Mouse (Mus musculus): ENCODE data around the gene Rem2. TPM values are rescaled to one million over a fixed set of nuclear protein-coding genes. Genes with fewer than 3 reads are reported as not detected.
A peak's percentile ranks its signal among the peaks of the same experiment; 100 is the strongest.

Gene Rem2
- polyA plus RNA-seq, 1 experiment from 2014 or later = 18.8 TPM

DNA sequence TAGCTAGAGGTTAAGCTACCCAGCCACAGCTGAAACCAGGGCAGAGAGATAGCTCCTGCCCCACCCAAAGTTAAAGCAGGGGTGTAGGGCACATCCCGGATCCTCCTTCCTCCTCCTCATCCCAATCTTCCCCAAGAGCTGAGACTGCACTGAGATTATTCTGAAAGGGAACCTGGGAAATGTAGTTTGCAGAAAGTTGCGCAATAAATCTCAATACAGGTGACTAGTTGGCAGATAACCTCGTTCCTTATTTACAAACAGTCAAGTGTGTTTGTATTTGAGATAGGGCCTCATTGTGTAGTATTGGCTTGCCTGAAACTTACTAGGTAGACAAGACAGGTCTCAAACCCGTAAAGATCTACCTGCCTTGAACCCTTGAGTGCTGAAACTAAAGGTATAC lies 13.8 kb upstream of the Rem2 start:
- Histone ChIP-seq H3K27me3 (ENCODE audit: control insufficient read depth, insufficient read depth, low read length) (no peaks in the 10 kb centered on the region), H3K4me3 (ENCODE audit: low read depth, low read length) (no peak overlapping the region), H3K4me1 (replicated peaks; ENCODE audit: control insufficient read depth, insufficient read depth, low read length) (peaks cover 4% of the 10 kb centered on the region; the same call in 1 of the 2 replicates), H3K4me2 (ENCODE audit: low read depth, low read length, severe bottlenecking) (no peak overlapping the region), H3K36me3 (ENCODE audit: control insufficient read depth, insufficient read depth, low read length) (no peaks in the 10 kb centered on the region), H3K9me3 (ENCODE audit: control insufficient read depth, low read length) (no peaks in the 10 kb centered on the region), H3K9ac (ENCODE audit: low read length) (no peak overlapping the region), H3K27ac (ENCODE audit: low read depth, low read length) (no peak overlapping the region)
- no peak for ATAC-seq (replicated peaks; ENCODE audit: low FRiP score)
- 83% methylated on average over 4 of the region's 4 CpGs for WGBS
- DNase-seq (ENCODE audit: low spot score) = no peak

DNA sequence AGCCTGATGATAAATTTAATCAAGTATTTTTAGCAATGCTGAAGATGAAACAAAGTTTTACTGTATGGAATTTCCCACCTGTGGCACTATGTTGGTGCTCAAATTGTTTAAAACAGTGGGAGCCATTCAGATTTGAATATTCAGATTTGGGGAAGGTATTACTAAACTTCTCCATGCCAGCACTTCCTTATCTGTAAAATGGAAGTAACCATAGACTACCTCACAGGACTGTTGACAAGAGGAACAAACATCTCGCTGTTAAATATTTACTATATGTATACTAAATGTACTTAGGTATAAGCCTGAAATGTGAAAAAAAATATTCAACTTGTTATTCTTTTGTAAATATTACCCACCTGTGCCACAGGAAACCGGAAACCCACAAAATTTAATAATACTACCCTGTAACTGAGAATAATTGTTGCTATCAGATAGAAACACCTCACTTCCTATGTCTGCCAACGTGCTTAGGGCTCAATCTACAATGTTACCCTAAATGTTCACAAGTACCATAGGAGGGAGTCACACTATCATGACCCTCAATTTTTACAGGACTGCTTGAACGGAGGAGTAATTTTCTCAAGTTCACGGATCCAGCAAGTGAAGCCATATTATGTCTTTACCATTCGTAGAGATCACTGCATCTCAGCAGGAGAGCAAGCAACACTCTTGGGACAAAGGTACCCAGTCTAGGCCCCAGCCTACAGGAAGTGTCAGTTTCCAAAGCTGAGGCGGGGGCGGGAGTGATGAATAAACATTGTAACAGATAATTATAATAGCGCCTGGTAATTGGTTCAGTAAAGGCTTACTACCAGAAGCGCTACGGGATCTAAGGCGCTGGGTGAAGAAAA lies 12.6 kb upstream of the Rem2 start:
- peak; percentile 36 for ATAC-seq (replicated peaks; ENCODE audit: low FRiP score)
- no peak overlapping the region for H3K27ac ChIP-seq (ENCODE audit: low read depth, low read length)
- peak overlapping the region; percentile 75 for H3K4me3 ChIP-seq (ENCODE audit: low read depth, low read length)
- 17% methylated on average over 12 of the region's 12 CpGs for WGBS
- H3K36me3 ChIP-seq (ENCODE audit: control insufficient read depth, insufficient read depth, low read length) = no peaks in the 10 kb centered on the region
- peak overlapping the region; percentile 91 for H3K4me2 ChIP-seq (ENCODE audit: low read depth, low read length, severe bottlenecking)
- peaks cover 4% of the 10 kb centered on the region; the same call in 1 of the 2 replicates for H3K4me1 ChIP-seq (replicated peaks; ENCODE audit: control insufficient read depth, insufficient read depth, low read length)
- H3K27me3 ChIP-seq (ENCODE audit: control insufficient read depth, insufficient read depth, low read length) = no peaks in the 10 kb centered on the region
- no peak for DNase-seq (ENCODE audit: low spot score)
- H3K9ac ChIP-seq (ENCODE audit: low read length) = peak overlapping the region; percentile 73
- no peaks in the 10 kb centered on the region for H3K9me3 ChIP-seq (ENCODE audit: control insufficient read depth, low read length)

- DNase-seq (ENCODE audit: low spot score) = peak; percentile 94
Measured at GRCm38 (mm10) chr14:54463959-54464292, 12.0 kb upstream of the Rem2 start, which contains the start of gene Lrp10. Gene Lrp10 (plus strand): TSS chr14:54464137.

DNA sequence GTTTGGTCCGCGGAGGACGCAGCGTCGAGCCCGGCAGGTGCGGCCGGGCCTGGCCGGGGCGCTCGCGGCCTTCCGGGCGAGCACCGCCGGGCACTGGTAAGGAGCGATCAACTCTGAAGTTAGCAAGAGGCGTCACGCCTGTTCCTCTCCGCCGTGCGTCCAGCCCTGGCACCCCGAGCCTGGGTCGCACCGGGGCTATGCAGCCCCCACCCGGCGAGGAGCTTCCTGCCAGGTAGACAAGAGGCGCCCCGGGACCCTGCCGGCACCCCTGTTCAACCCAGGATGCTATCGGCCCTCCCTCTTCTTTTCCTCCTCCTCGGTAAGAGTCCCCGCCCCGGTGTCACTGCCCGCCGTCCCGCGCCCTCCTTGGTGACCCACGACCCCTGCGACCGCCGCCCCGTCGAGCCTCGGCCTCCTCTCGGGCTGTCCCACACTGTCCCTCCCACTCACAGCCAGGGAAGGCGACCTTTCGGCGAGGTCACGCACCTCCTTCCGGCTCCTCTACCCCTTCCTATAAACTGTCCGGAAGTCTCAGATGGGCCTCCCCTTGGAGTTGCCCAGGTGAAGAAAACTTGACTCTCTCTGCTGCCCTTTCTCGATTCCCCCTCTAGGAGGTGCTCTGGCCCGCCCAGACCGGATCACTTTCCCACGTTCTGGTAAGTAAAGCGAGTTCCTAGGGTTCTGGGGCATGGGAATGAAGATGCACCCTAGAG lies 11.5 kb upstream of the Rem2 start:
- Histone ChIP-seq H3K9me3 (ENCODE audit: control insufficient read depth, low read length) (no peaks in the 10 kb centered on the region), H3K27ac (ENCODE audit: low read depth, low read length) (peak overlapping the region; percentile 37; the same call in 1 of the 2 replicates), H3K4me2 (ENCODE audit: low read depth, low read length, severe bottlenecking) (peak overlapping the region; percentile 91), H3K9ac (ENCODE audit: low read length) (peak overlapping the region; percentile 73), H3K4me3 (ENCODE audit: low read depth, low read length) (peak overlapping the region; percentile 75), H3K4me1 (replicated peaks; ENCODE audit: control insufficient read depth, insufficient read depth, low read length) (peaks cover 4% of the 10 kb centered on the region; the same call in 1 of the 2 replicates), H3K27me3 (ENCODE audit: control insufficient read depth, insufficient read depth, low read length) (no peaks in the 10 kb centered on the region), H3K36me3 (ENCODE audit: control insufficient read depth, insufficient read depth, low read length) (no peaks in the 10 kb centered on the region)
- ATAC-seq (replicated peaks; ENCODE audit: low FRiP score) (peak; percentile 80), DNase-seq (ENCODE audit: low spot score) (peak; percentile 83)
- WGBS = under 1% methylated on average over 55 of the region's 57 CpGs

More at GRCm38 (mm10) chr14:54463959-54464292, 12.0 kb upstream of the Rem2 start, which contains the start of gene Lrp10:
- Histone ChIP-seq H3K27me3 (ENCODE audit: control insufficient read depth, insufficient read depth, low read length) (no peaks in the 10 kb centered on the region), H3K4me3 (ENCODE audit: low read depth, low read length) (peak within 1 kb of the TSS; percentile 75), H3K36me3 (ENCODE audit: control insufficient read depth, insufficient read depth, low read length) (no peaks in the 10 kb centered on the region), H3K9ac (ENCODE audit: low read length) (peak within 1 kb of the TSS; percentile 73), H3K27ac (ENCODE audit: low read depth, low read length) (peak within 1 kb of the TSS; percentile 37; the same call in 1 of the 2 replicates), H3K4me2 (ENCODE audit: low read depth, low read length, severe bottlenecking) (peak within 1 kb of the TSS; percentile 91), H3K4me1 (replicated peaks; ENCODE audit: control insufficient read depth, insufficient read depth, low read length) (peaks cover 4% of the 10 kb centered on the region; the same call in 1 of the 2 replicates), H3K9me3 (ENCODE audit: control insufficient read depth, low read length) (no peaks in the 10 kb centered on the region)
- under 1% methylated on average over 35 of the region's 35 CpGs for WGBS
- peak; percentile 91 for ATAC-seq (replicated peaks; ENCODE audit: low FRiP score)

- Histone ChIP-seq H3K4me2 (ENCODE audit: low read depth, low read length, severe bottlenecking) (no peak overlapping the region), H3K9ac (ENCODE audit: low read length) (no peak overlapping the region), H3K4me3 (ENCODE audit: low read depth, low read length) (no peak overlapping the region), H3K27me3 (ENCODE audit: control insufficient read depth, insufficient read depth, low read length) (no peaks in the 10 kb centered on the region), H3K36me3 (ENCODE audit: control insufficient read depth, insufficient read depth, low read length) (no peaks in the 10 kb centered on the region), H3K27ac (ENCODE audit: low read depth, low read length) (no peak overlapping the region), H3K9me3 (ENCODE audit: control insufficient read depth, low read length) (no peaks in the 10 kb centered on the region), H3K4me1 (replicated peaks; ENCODE audit: control insufficient read depth, insufficient read depth, low read length) (peaks cover 2% of the 10 kb centered on the region; the same call in 1 of the 2 replicates)
- no peak for ATAC-seq (replicated peaks; ENCODE audit: low FRiP score)
- no peak for DNase-seq (ENCODE audit: low spot score)
- WGBS = 90% methylated on average over 2 of the region's 2 CpGs
Measured at GRCm38 (mm10) chr14:54471467-54471866, 4.4 kb upstream of the Rem2 start.

DNA sequence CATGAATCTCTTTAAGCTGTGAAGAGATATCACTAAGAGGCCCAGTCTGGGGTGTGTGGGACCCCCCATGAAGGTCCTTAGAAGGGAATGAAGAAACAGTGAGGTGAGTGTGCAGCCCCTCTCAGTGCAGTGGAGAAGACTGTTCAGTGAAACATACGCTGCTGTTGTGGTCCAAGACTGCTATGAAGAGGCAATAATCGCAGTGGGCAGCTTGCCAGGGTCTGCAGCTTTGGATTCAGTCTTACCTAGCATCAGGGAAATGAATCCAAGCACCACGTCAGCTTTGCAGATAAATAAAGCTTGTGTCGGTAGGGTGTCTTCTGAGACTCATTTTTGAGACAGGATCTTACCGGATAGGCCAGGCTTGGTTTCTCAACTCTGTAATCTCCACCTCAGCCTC lies 3.2 kb upstream of the Rem2 start:
- no peaks in the 10 kb centered on the region for H3K36me3 ChIP-seq (ENCODE audit: control insufficient read depth, insufficient read depth, low read length)
- WGBS = 87% methylated on average over 5 of the region's 5 CpGs
- H3K4me1 ChIP-seq (replicated peaks; ENCODE audit: control insufficient read depth, insufficient read depth, low read length) = peaks cover 7% of the 10 kb centered on the region; the same call in 1 of the 2 replicates
- no peak for ATAC-seq (replicated peaks; ENCODE audit: low FRiP score)
- H3K4me3 ChIP-seq (ENCODE audit: low read depth, low read length) = no peak overlapping the region
- no peaks in the 10 kb centered on the region for H3K9me3 ChIP-seq (ENCODE audit: control insufficient read depth, low read length)
- H3K4me2 ChIP-seq (ENCODE audit: low read depth, low read length, severe bottlenecking) = no peak overlapping the region
- peaks cover 4% of the 10 kb centered on the region; the same call in 1 of the 2 replicates for H3K27me3 ChIP-seq (ENCODE audit: control insufficient read depth, insufficient read depth, low read length)
- H3K27ac ChIP-seq (ENCODE audit: low read depth, low read length) = no peak overlapping the region
- H3K9ac ChIP-seq (ENCODE audit: low read length) = no peak overlapping the region
- DNase-seq (ENCODE audit: low spot score) = no peak

GRCm38 (mm10) chr14:54474744-54475143 lies 1.2 kb upstream of the Rem2 start:
- DNase-seq (ENCODE audit: low spot score) = no peak
- no peak overlapping the region for H3K4me3 ChIP-seq (ENCODE audit: low read depth, low read length)
- peaks cover 13% of the 10 kb centered on the region; the same call in 1 of the 2 replicates for H3K4me1 ChIP-seq (replicated peaks; ENCODE audit: control insufficient read depth, insufficient read depth, low read length)
- H3K27me3 ChIP-seq (ENCODE audit: control insufficient read depth, insufficient read depth, low read length) = peaks cover 13% of the 10 kb centered on the region
- H3K36me3 ChIP-seq (ENCODE audit: control insufficient read depth, insufficient read depth, low read length) = no peaks in the 10 kb centered on the region
- no peaks in the 10 kb centered on the region for H3K9me3 ChIP-seq (ENCODE audit: control insufficient read depth, low read length)
- H3K9ac ChIP-seq (ENCODE audit: low read length) = no peak overlapping the region
- 80% methylated on average over 5 of the region's 5 CpGs for WGBS
- no peak overlapping the region for H3K4me2 ChIP-seq (ENCODE audit: low read depth, low read length, severe bottlenecking)
- no peak for ATAC-seq (replicated peaks; ENCODE audit: low FRiP score)
- no peak overlapping the region for H3K27ac ChIP-seq (ENCODE audit: low read depth, low read length)

DNA sequence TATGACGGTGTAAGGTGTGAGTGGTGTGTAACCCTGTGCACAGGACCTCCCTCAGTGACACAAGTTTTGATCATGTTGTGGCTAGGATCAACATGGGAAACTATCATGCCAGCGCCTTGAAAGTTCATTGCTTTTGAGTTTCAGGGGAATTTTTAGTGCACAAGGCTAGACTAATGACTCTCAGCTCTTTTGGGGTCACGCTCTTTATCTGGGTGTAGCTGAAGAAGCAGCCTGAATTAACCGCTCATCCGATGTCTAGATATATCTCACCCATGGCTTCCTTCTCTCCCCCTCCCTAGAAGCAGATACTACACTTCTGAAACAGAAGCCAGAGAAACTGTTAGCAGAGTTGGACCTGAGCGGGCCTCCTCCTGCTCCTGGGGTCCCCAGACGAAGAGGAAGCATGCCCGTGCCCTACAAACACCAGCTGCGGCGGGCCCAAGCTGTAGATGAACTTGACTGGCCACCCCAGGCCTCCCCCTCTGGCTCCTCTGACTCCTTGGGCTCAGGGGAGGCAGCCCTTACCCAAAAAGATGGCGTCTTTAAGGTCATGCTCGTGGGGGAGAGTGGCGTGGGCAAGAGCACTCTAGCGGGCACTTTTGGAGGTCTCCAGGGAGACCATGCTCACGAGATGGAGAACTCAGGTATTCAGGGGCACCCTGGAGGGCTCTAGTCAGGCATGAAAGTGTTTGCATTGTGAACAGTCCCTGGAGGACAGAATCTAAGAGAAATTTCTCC lies 1.4 kb downstream of the Rem2 start:
- H3K27ac ChIP-seq (ENCODE audit: low read depth, low read length) = no peak overlapping the region

More for the DNA sequence above, 1.4 kb downstream of the Rem2 start:
- Histone ChIP-seq H3K4me1 (replicated peaks; ENCODE audit: control insufficient read depth, insufficient read depth, low read length) (peaks cover 13% of the 10 kb centered on the region; the same call in 1 of the 2 replicates), H3K27me3 (ENCODE audit: control insufficient read depth, insufficient read depth, low read length) (peaks cover 15% of the 10 kb centered on the region), H3K4me2 (ENCODE audit: low read depth, low read length, severe bottlenecking) (peak overlapping the region; percentile 88), H3K4me3 (ENCODE audit: low read depth, low read length) (peak overlapping the region; percentile 49; the same call in 1 of the 2 replicates), H3K9ac (ENCODE audit: low read length) (peak overlapping the region; percentile 77; the same call in 1 of the 2 replicates), H3K36me3 (ENCODE audit: control insufficient read depth, insufficient read depth, low read length) (no peaks in the 10 kb centered on the region), H3K9me3 (ENCODE audit: control insufficient read depth, low read length) (no peaks in the 10 kb centered on the region)
- DNase-seq (ENCODE audit: low spot score) (no peak), ATAC-seq (replicated peaks; ENCODE audit: low FRiP score) (no peak)
- 63% methylated on average over 15 of the region's 15 CpGs for WGBS
